Mouse (Mus musculus): ENCODE results near the gene Lpp. TPM values are rescaled to one million over a fixed set of nuclear protein-coding genes. Genes with fewer than 3 reads are reported as not detected.

Lpp gene
- polyA plus RNA-seq, 1 experiment = 8.1 TPM

- no peak overlapping the region for H3K27ac ChIP-seq (ENCODE audit: insufficient read depth, low read length)
- TF ChIP-seq POLR2A (IDR thresholded peaks at IDR 0.05; ENCODE audit: borderline replicate concordance, insufficient read depth, low read length) (no peak), CTCF (IDR thresholded peaks at IDR 0.05; ENCODE audit: borderline replicate concordance, insufficient read depth, low read depth, low read length) (no peak)
- no peak for DNase-seq
- H3K27me3 ChIP-seq (ENCODE audit: control insufficient read depth, insufficient read depth, low read length) = no peaks in the 10 kb centered on the region
- H3K4me3 ChIP-seq (replicated peaks; ENCODE audit: insufficient read depth, low read depth, low read length) = no peak overlapping the region
- H3K4me1 ChIP-seq (ENCODE audit: control insufficient read depth, insufficient read depth, low read length) = peaks cover 15% of the 10 kb centered on the region; the same call in 1 of the 2 replicates
- WGBS = 95% methylated on average over 4 of the region's 4 CpGs
These were observed 540.4 kb downstream of the Lpp start for GRCm38 (mm10) chr16:24933691-24934090.

- Histone ChIP-seq H3K4me3 (replicated peaks; ENCODE audit: insufficient read depth, low read depth, low read length) (no peak overlapping the region), H3K27ac (ENCODE audit: insufficient read depth, low read length) (no peak overlapping the region), H3K27me3 (ENCODE audit: control insufficient read depth, insufficient read depth, low read length) (no peaks in the 10 kb centered on the region), H3K4me1 (ENCODE audit: control insufficient read depth, insufficient read depth, low read length) (peaks cover 2% of the 10 kb centered on the region; the same call in 1 of the 2 replicates)
- TF ChIP-seq CTCF (IDR thresholded peaks at IDR 0.05; ENCODE audit: borderline replicate concordance, insufficient read depth, low read depth, low read length) = no peak
- no peak for TF ChIP-seq POLR2A (IDR thresholded peaks at IDR 0.05; ENCODE audit: borderline replicate concordance, insufficient read depth, low read length)
- WGBS = 74% methylated on average over 9 of the region's 9 CpGs
- DNase-seq = no peak
These were observed 548.2 kb downstream of the Lpp start for GRCm38 (mm10) chr16:24941306-24942160.

GRCm38 (mm10) chr16:24943486-24944261 lies 550.4 kb downstream of the Lpp start:
- TF ChIP-seq CTCF (IDR thresholded peaks at IDR 0.05; ENCODE audit: borderline replicate concordance, insufficient read depth, low read depth, low read length) (no peak), POLR2A (IDR thresholded peaks at IDR 0.05; ENCODE audit: borderline replicate concordance, insufficient read depth, low read length) (no peak)
- WGBS = 37% methylated on average over 6 of the region's 6 CpGs
- no peak overlapping the region for H3K4me3 ChIP-seq (replicated peaks; ENCODE audit: insufficient read depth, low read depth, low read length)
- peak; percentile 46 to 47 for DNase-seq
- peaks cover 2% of the 10 kb centered on the region; the same call in 1 of the 2 replicates for H3K4me1 ChIP-seq (ENCODE audit: control insufficient read depth, insufficient read depth, low read length)
- no peaks in the 10 kb centered on the region for H3K27me3 ChIP-seq (ENCODE audit: control insufficient read depth, insufficient read depth, low read length)
- no peak overlapping the region for H3K27ac ChIP-seq (ENCODE audit: insufficient read depth, low read length)

- WGBS = 82% methylated on average over 1 of the region's 1 CpGs
- no peak for TF ChIP-seq POLR2A (IDR thresholded peaks at IDR 0.05; ENCODE audit: borderline replicate concordance, insufficient read depth, low read length)
- TF ChIP-seq CTCF (IDR thresholded peaks at IDR 0.05; ENCODE audit: borderline replicate concordance, insufficient read depth, low read depth, low read length) = no peak
- H3K27me3 ChIP-seq (ENCODE audit: control insufficient read depth, insufficient read depth, low read length) = no peaks in the 10 kb centered on the region
- H3K4me3 ChIP-seq (replicated peaks; ENCODE audit: insufficient read depth, low read depth, low read length) = no peak overlapping the region
- no peak overlapping the region for H3K27ac ChIP-seq (ENCODE audit: insufficient read depth, low read length)
- DNase-seq = no peak
- peaks cover 2% of the 10 kb centered on the region; the same call in 1 of the 2 replicates for H3K4me1 ChIP-seq (ENCODE audit: control insufficient read depth, insufficient read depth, low read length)
These were observed 553.0 kb downstream of the Lpp start for GRCm38 (mm10) chr16:24946356-24946755.

GRCm38 (mm10) chr16:24947485-24947884 lies 554.2 kb downstream of the Lpp start:
- Histone ChIP-seq H3K4me1 (ENCODE audit: control insufficient read depth, insufficient read depth, low read length) (peaks cover 2% of the 10 kb centered on the region; the same call in 1 of the 2 replicates), H3K4me3 (replicated peaks; ENCODE audit: insufficient read depth, low read depth, low read length) (no peak overlapping the region), H3K27me3 (ENCODE audit: control insufficient read depth, insufficient read depth, low read length) (no peaks in the 10 kb centered on the region), H3K27ac (ENCODE audit: insufficient read depth, low read length) (no peak overlapping the region)
- 100% methylated on average over 1 of the region's 1 CpGs for WGBS
- no peak for DNase-seq
- no peak for TF ChIP-seq CTCF (IDR thresholded peaks at IDR 0.05; ENCODE audit: borderline replicate concordance, insufficient read depth, low read depth, low read length)
- TF ChIP-seq POLR2A (IDR thresholded peaks at IDR 0.05; ENCODE audit: borderline replicate concordance, insufficient read depth, low read length) = no peak

- WGBS = 74% methylated on average over 3 of the region's 3 CpGs
- TF ChIP-seq CTCF (IDR thresholded peaks at IDR 0.05; ENCODE audit: borderline replicate concordance, insufficient read depth, low read depth, low read length) = no peak
- TF ChIP-seq POLR2A (IDR thresholded peaks at IDR 0.05; ENCODE audit: borderline replicate concordance, insufficient read depth, low read length) = no peak
These were observed 554.9 kb downstream of the Lpp start for GRCm38 (mm10) chr16:24948091-24948690.

GRCm38 (mm10) chr16:24949265-24949664 lies 556.0 kb downstream of the Lpp start:
- no peak for DNase-seq
- no peak overlapping the region for H3K4me3 ChIP-seq (replicated peaks; ENCODE audit: insufficient read depth, low read depth, low read length)
- TF ChIP-seq CTCF (IDR thresholded peaks at IDR 0.05; ENCODE audit: borderline replicate concordance, insufficient read depth, low read depth, low read length) (no peak), POLR2A (IDR thresholded peaks at IDR 0.05; ENCODE audit: borderline replicate concordance, insufficient read depth, low read length) (no peak)
- no peaks in the 10 kb centered on the region for H3K27me3 ChIP-seq (ENCODE audit: control insufficient read depth, insufficient read depth, low read length)
- no peaks in the 10 kb centered on the region for H3K4me1 ChIP-seq (ENCODE audit: control insufficient read depth, insufficient read depth, low read length)
- H3K27ac ChIP-seq (ENCODE audit: insufficient read depth, low read length) = no peak overlapping the region
- whole genome bisulfite sequencing = 73% methylated on average over 3 of the region's 3 CpGs

More at GRCm38 (mm10) chr16:24948091-24948690, 554.9 kb downstream of the Lpp start:
- Histone ChIP-seq H3K27ac (ENCODE audit: insufficient read depth, low read length) (no peak overlapping the region), H3K4me3 (replicated peaks; ENCODE audit: insufficient read depth, low read depth, low read length) (no peak overlapping the region), H3K27me3 (ENCODE audit: control insufficient read depth, insufficient read depth, low read length) (no peaks in the 10 kb centered on the region), H3K4me1 (ENCODE audit: control insufficient read depth, insufficient read depth, low read length) (no peaks in the 10 kb centered on the region; the same call in 1 of the 2 replicates)
- no peak for DNase-seq

All from cerebellum, adult 2 months (tissue).